Mouse (Mus musculus): Measurements from ENCODE around the gene B3gntl1. TPM values are rescaled to one million over a fixed set of nuclear protein-coding genes. Genes with fewer than 3 reads are reported as not detected.

Gene B3gntl1
- polyA plus RNA-seq (2014; fragmentation: Nextera tagmentation; extraction: Ambion mirVana) = 5.1 and 6.6 TPM in 2 replicates

DNA sequence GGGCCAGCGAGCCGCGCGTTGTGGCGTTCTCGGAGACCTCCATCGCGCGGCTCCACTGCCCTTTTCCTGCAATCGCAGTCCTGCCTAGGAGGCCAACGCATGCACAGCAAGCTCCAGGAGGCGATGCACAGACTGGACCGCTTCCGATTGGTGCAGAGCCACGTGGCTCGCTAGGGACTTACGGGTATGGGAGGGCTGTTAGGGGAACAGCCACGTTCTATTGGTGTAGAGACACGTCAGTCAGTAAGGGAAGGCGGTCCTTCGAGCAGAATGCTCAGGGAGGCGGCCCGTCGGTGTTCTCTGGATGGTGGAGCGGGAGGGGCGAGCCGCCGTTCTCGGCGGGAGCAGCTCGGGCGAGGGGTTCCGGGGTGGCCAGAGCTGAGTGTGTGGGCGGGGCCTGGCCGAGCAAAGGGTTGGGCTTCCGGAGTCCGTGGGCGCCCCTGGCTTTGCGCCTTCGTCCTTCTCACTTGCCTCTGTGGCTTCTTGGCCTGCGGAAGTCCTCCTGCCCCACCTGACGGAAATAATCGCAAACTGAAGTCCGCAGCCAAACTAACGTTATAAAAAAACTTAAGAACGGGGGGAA is at the start of gene B3gntl1:
Gene B3gntl1 (minus strand): TSS at position 164 of the 583 bp plus-strand sequence.
- under 1% methylated on average over 46 of the region's 46 CpGs for WGBS
- peak; percentile 98 for DNase-seq (ENCODE audit: low spot score)
- Histone ChIP-seq H3K9ac (replicated peaks; ENCODE audit: low read length) (peak within 1 kb of the TSS; percentile 67), H3K4me3 (ENCODE audit: low read depth, low read length) (peak within 1 kb of the TSS; percentile 61), H3K36me3 (replicated peaks; ENCODE audit: control insufficient read depth, insufficient read depth, low read depth, low read length) (no peaks in the 10 kb centered on the region), H3K27me3 (ENCODE audit: control insufficient read depth, insufficient read depth, low read length) (no peaks in the 10 kb centered on the region), H3K4me2 (ENCODE audit: low read depth, low read length) (peak within 1 kb of the TSS; percentile 50), H3K9me3 (replicated peaks; ENCODE audit: control insufficient read depth, low read length) (no peaks in the 10 kb centered on the region), H3K4me1 (ENCODE audit: control insufficient read depth, insufficient read depth, low read length) (no peaks in the 10 kb centered on the region), H3K27ac (replicated peaks; ENCODE audit: low read depth, low read length) (peak within 1 kb of the TSS; percentile 77)
- peak; percentile 100 for ATAC-seq (replicated peaks; ENCODE audit: insufficient number of reproducible peaks, low FRiP score, low TSS enrichment, low read depth)

DNA sequence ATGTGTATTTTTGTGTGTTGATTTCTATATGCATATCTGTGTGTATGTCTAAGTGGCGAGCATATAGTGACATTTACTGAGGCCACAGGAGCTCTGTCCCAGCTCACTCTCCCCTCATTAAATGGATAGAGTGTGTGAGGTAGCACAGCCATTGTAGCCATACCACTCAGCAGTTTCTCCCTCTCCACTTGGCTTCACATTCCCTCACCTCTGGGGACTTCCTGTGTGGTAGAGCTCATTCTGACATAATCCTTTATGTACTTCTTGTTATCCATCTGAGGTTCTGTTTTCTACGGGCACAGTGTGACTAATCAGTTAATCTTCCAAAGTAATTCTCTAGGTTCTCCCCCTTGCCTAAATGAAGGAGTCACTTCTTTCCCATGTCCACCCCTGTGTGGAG is 49.5 kb upstream of the B3gntl1 start:
- no peaks in the 10 kb centered on the region for H3K4me1 ChIP-seq (ENCODE audit: control insufficient read depth, insufficient read depth, low read length)
- no peaks in the 10 kb centered on the region for H3K36me3 ChIP-seq (replicated peaks; ENCODE audit: control insufficient read depth, insufficient read depth, low read depth, low read length)
- H3K9me3 ChIP-seq (replicated peaks; ENCODE audit: control insufficient read depth, low read length) = no peaks in the 10 kb centered on the region
- 69% methylated on average over 2 of the region's 2 CpGs for WGBS
- H3K4me2 ChIP-seq (ENCODE audit: low read depth, low read length) = no peak overlapping the region
- DNase-seq (ENCODE audit: low spot score) = no peak
- no peak overlapping the region for H3K27ac ChIP-seq (replicated peaks; ENCODE audit: low read depth, low read length)
- no peak for ATAC-seq (replicated peaks; ENCODE audit: insufficient number of reproducible peaks, low FRiP score, low TSS enrichment, low read depth)
- no peaks in the 10 kb centered on the region for H3K27me3 ChIP-seq (ENCODE audit: control insufficient read depth, insufficient read depth, low read length)
- H3K9ac ChIP-seq (replicated peaks; ENCODE audit: low read length) = no peak overlapping the region
- H3K4me3 ChIP-seq (ENCODE audit: low read depth, low read length) = no peak overlapping the region

GRCm38 (mm10) chr11:121720752-121721151 is 47.8 kb upstream of the B3gntl1 start:
- WGBS = 94% methylated on average over 3 of the region's 3 CpGs
- Histone ChIP-seq H3K27me3 (ENCODE audit: control insufficient read depth, insufficient read depth, low read length) (no peaks in the 10 kb centered on the region), H3K36me3 (replicated peaks; ENCODE audit: control insufficient read depth, insufficient read depth, low read depth, low read length) (no peaks in the 10 kb centered on the region), H3K9me3 (replicated peaks; ENCODE audit: control insufficient read depth, low read length) (no peaks in the 10 kb centered on the region), H3K4me3 (ENCODE audit: low read depth, low read length) (no peak overlapping the region), H3K4me2 (ENCODE audit: low read depth, low read length) (no peak overlapping the region), H3K4me1 (ENCODE audit: control insufficient read depth, insufficient read depth, low read length) (no peaks in the 10 kb centered on the region), H3K27ac (replicated peaks; ENCODE audit: low read depth, low read length) (no peak overlapping the region), H3K9ac (replicated peaks; ENCODE audit: low read length) (no peak overlapping the region)
- DNase-seq (ENCODE audit: low spot score) = no peak
- no peak for ATAC-seq (replicated peaks; ENCODE audit: insufficient number of reproducible peaks, low FRiP score, low TSS enrichment, low read depth)

DNA sequence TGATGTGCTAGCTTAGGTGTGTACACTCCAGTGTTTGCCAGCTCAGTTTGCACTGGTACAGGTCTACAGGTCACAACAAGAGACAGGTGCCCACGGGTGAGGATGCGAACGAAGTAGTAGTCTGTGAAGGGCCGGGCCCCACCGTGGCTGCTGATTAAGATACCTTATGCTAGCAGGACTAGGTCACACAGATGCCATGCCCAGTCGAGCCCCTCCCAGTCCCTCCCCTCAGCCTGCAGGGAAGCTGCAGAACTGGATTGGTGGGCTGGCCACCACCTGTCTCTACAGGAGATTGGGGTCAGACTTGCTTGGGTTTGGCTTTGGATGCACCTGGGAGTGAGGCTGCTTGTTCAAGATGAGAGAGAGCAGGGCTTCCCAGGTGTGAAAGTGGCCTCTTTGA is 44.8 kb upstream of the B3gntl1 start:
- Histone ChIP-seq H3K27ac (replicated peaks; ENCODE audit: low read depth, low read length) (no peak overlapping the region), H3K4me2 (ENCODE audit: low read depth, low read length) (no peak overlapping the region), H3K9ac (replicated peaks; ENCODE audit: low read length) (no peak overlapping the region), H3K36me3 (replicated peaks; ENCODE audit: control insufficient read depth, insufficient read depth, low read depth, low read length) (no peaks in the 10 kb centered on the region), H3K4me1 (ENCODE audit: control insufficient read depth, insufficient read depth, low read length) (no peaks in the 10 kb centered on the region), H3K4me3 (ENCODE audit: low read depth, low read length) (no peak overlapping the region), H3K9me3 (replicated peaks; ENCODE audit: control insufficient read depth, low read length) (no peaks in the 10 kb centered on the region), H3K27me3 (ENCODE audit: control insufficient read depth, insufficient read depth, low read length) (no peaks in the 10 kb centered on the region)
- no peak for DNase-seq (ENCODE audit: low spot score)
- 48% methylated on average over 6 of the region's 6 CpGs for WGBS
- no peak; the same call in 1 of the 2 replicates for ATAC-seq (replicated peaks; ENCODE audit: insufficient number of reproducible peaks, low FRiP score, low TSS enrichment, low read depth)

GRCm38 (mm10) chr11:121714745-121715485 is 42.0 kb upstream of the B3gntl1 start:
- H3K4me3 ChIP-seq (ENCODE audit: low read depth, low read length) = no peak overlapping the region
- ATAC-seq (replicated peaks; ENCODE audit: insufficient number of reproducible peaks, low FRiP score, low TSS enrichment, low read depth) (no peak), DNase-seq (ENCODE audit: low spot score) (no peak)
- H3K9ac ChIP-seq (replicated peaks; ENCODE audit: low read length) = no peak overlapping the region
- no peaks in the 10 kb centered on the region for H3K27me3 ChIP-seq (ENCODE audit: control insufficient read depth, insufficient read depth, low read length)
- 88% methylated on average over 2 of the region's 2 CpGs for WGBS
- H3K27ac ChIP-seq (replicated peaks; ENCODE audit: low read depth, low read length) = no peak overlapping the region
- H3K36me3 ChIP-seq (replicated peaks; ENCODE audit: control insufficient read depth, insufficient read depth, low read depth, low read length) = no peaks in the 10 kb centered on the region
- no peaks in the 10 kb centered on the region for H3K9me3 ChIP-seq (replicated peaks; ENCODE audit: control insufficient read depth, low read length)
- H3K4me2 ChIP-seq (ENCODE audit: low read depth, low read length) = no peak overlapping the region
- no peaks in the 10 kb centered on the region for H3K4me1 ChIP-seq (ENCODE audit: control insufficient read depth, insufficient read depth, low read length)

DNA sequence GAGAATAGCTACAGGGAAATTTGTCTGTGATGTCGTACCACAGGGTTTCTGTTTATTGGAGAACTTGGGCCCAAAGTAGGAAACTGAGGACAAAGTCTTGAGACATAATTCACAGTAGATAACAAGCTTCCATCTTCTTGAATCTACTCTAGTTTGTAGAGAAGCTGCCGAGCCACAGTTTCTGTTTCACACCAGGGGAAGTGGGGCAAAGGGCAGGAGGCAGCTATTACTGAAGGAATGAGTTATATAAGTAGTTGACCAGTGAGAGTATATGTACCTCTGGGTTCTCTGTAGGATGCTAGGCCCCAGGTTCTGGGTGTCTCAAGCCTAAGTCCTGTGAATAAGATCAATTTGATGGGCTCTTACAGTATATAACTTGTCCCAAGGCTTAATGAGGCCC is 40.6 kb upstream of the B3gntl1 start:
- H3K4me2 ChIP-seq (ENCODE audit: low read depth, low read length) = no peak overlapping the region
- H3K36me3 ChIP-seq (replicated peaks; ENCODE audit: control insufficient read depth, insufficient read depth, low read depth, low read length) = no peaks in the 10 kb centered on the region
- WGBS = 85% methylated on average over 2 of the region's 2 CpGs
- no peak for DNase-seq (ENCODE audit: low spot score)
- no peak overlapping the region for H3K27ac ChIP-seq (replicated peaks; ENCODE audit: low read depth, low read length)
- no peaks in the 10 kb centered on the region for H3K27me3 ChIP-seq (ENCODE audit: control insufficient read depth, insufficient read depth, low read length)
- no peaks in the 10 kb centered on the region for H3K9me3 ChIP-seq (replicated peaks; ENCODE audit: control insufficient read depth, low read length)
- ATAC-seq (replicated peaks; ENCODE audit: insufficient number of reproducible peaks, low FRiP score, low TSS enrichment, low read depth) = no peak
- H3K4me3 ChIP-seq (ENCODE audit: low read depth, low read length) = no peak overlapping the region
- H3K4me1 ChIP-seq (ENCODE audit: control insufficient read depth, insufficient read depth, low read length) = no peaks in the 10 kb centered on the region
- no peak overlapping the region for H3K9ac ChIP-seq (replicated peaks; ENCODE audit: low read length)

- no peaks in the 10 kb centered on the region for H3K9me3 ChIP-seq (replicated peaks; ENCODE audit: control insufficient read depth, low read length)
- no peak overlapping the region for H3K9ac ChIP-seq (replicated peaks; ENCODE audit: low read length)
- DNase-seq (ENCODE audit: low spot score) (no peak), ATAC-seq (replicated peaks; ENCODE audit: insufficient number of reproducible peaks, low FRiP score, low TSS enrichment, low read depth) (no peak)
- H3K4me1 ChIP-seq (ENCODE audit: control insufficient read depth, insufficient read depth, low read length) = no peaks in the 10 kb centered on the region
- no peak overlapping the region for H3K4me3 ChIP-seq (ENCODE audit: low read depth, low read length)
- no peak overlapping the region for H3K4me2 ChIP-seq (ENCODE audit: low read depth, low read length)
- H3K27me3 ChIP-seq (ENCODE audit: control insufficient read depth, insufficient read depth, low read length) = no peaks in the 10 kb centered on the region; the same call in 1 of the 2 replicates
- no peak overlapping the region for H3K27ac ChIP-seq (replicated peaks; ENCODE audit: low read depth, low read length)
- H3K36me3 ChIP-seq (replicated peaks; ENCODE audit: control insufficient read depth, insufficient read depth, low read depth, low read length) = no peaks in the 10 kb centered on the region
- WGBS = 90% methylated on average over 6 of the region's 6 CpGs
Measured at GRCm38 (mm10) chr11:121712987-121713386, 40.0 kb upstream of the B3gntl1 start.

DNA sequence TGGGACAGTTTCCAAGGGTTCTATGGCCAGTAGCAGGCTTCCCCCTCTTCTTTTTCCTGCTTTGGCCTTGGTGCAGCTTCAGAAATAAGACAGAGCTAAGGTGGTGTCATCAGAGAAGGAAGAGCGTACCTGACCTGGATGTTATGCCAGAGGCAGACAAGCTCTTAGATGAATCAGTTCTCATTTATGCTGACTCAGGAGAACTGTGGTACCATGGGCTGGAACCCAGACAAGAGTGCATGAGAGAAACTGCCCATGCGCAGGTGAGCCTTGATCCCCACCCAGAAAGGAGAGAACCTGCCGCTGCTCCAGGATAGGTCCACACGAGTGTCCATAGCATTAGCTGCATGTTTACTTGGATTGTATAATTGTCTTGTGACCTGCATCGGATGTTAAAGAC is 37.3 kb upstream of the B3gntl1 start:
- ATAC-seq (replicated peaks; ENCODE audit: insufficient number of reproducible peaks, low FRiP score, low TSS enrichment, low read depth) = no peak
- 95% methylated on average over 5 of the region's 5 CpGs for WGBS

More for the DNA sequence above, 37.3 kb upstream of the B3gntl1 start:
- Histone ChIP-seq H3K4me1 (ENCODE audit: control insufficient read depth, insufficient read depth, low read length) (no peaks in the 10 kb centered on the region), H3K9ac (replicated peaks; ENCODE audit: low read length) (no peak overlapping the region), H3K4me2 (ENCODE audit: low read depth, low read length) (no peak overlapping the region), H3K27ac (replicated peaks; ENCODE audit: low read depth, low read length) (no peak overlapping the region), H3K36me3 (replicated peaks; ENCODE audit: control insufficient read depth, insufficient read depth, low read depth, low read length) (no peaks in the 10 kb centered on the region), H3K4me3 (ENCODE audit: low read depth, low read length) (no peak overlapping the region), H3K27me3 (ENCODE audit: control insufficient read depth, insufficient read depth, low read length) (no peaks in the 10 kb centered on the region; the same call in 1 of the 2 replicates), H3K9me3 (replicated peaks; ENCODE audit: control insufficient read depth, low read length) (no peaks in the 10 kb centered on the region)
- no peak for DNase-seq (ENCODE audit: low spot score)

Measured in embryonic facial prominence, embryonic 11.5 days (tissue).